Mouse (Mus musculus) liver, adult 2 months (tissue): Measurements from ENCODE around the gene Agmat. TPM values are rescaled to one million over a fixed set of nuclear protein-coding genes. Genes with fewer than 3 reads are reported as not detected.

Source experiments
- DNase-seq: peaks from one replicate; pipeline ENCODE4 v3.0.0-alpha.2; 2011; ENCODE audit warnings: low read depth, low spot score; ENCODE audit errors: extremely low read depth
- H3K27ac ChIP-seq: fragments of 200-500 bp; replicated peaks from 2 replicates; pipeline ENCODE4 v1.5.1; 2012; ENCODE audit warnings: low read depth, mild to moderate bottlenecking, control low read depth, inconsistent platforms, low read length; ENCODE audit not compliant: insufficient read depth
- H3K27me3 ChIP-seq: fragments of 200-500 bp; 2 replicates; pipeline ENCODE4 v1.6.1; 2012; ENCODE audit warnings: mild to moderate bottlenecking, moderate library complexity, low read length, inconsistent platforms; ENCODE audit not compliant: control insufficient read depth, insufficient read depth
- H3K36me3 ChIP-seq: fragments of 200-500 bp; 2 replicates; pipeline ENCODE4 v1.6.1; 2012; ENCODE audit warnings: low read length, inconsistent platforms; ENCODE audit not compliant: control insufficient read depth, insufficient read depth
- H3K4me1 ChIP-seq: fragments of 200-500 bp; 2 replicates; pipeline ENCODE4 v1.6.1; 2011; ENCODE audit warnings: low read length; ENCODE audit not compliant: control insufficient read depth, insufficient read depth
- H3K4me3 ChIP-seq: fragments of 200-500 bp; 2 replicates; pipeline ENCODE4 v1.5.1; 2011; ENCODE audit warnings: low read depth, mild to moderate bottlenecking, control low read depth, low read length, moderate library complexity; ENCODE audit not compliant: insufficient read depth
- H3K79me2 ChIP-seq: fragments of 200-500 bp; 2 replicates; pipeline ENCODE4 v1.6.1; 2012; ENCODE audit warnings: inconsistent platforms, mild to moderate bottlenecking, low read length, moderate library complexity; ENCODE audit not compliant: control insufficient read depth, insufficient read depth
- H3K9ac ChIP-seq: fragments of 200-500 bp; 2 replicates; pipeline ENCODE4 v1.6.1; 2012; ENCODE audit warnings: low read depth, mild to moderate bottlenecking, control low read depth, inconsistent platforms, low read length
- CTCF ChIP-seq: fragments of 200-500 bp; IDR thresholded peaks from 2 replicates; pipeline ENCODE4 v1.5.1; 2011; ENCODE audit warnings: low read depth, low read length, control low read depth
- POLR2A ChIP-seq: fragments of 200-500 bp; IDR thresholded peaks from 2 replicates; pipeline ENCODE4 v1.6.1; 2011; ENCODE audit warnings: low read length, control low read depth; ENCODE audit not compliant: insufficient read depth; ENCODE audit errors: extremely low read depth
- WGBS: fragments of 180-500 bp; shearing (Covaris S2); methylation state at CpG from one replicate; pipeline ENCODE4 v1.1.7; 2018; 5-methylcytosine and 5-hydroxymethylcytosine counted together
- polyA plus RNA-seq: library from polyadenylated mRNA; depleted of rRNA; stranded (reverse); fragments of >200 nt; gene quantifications from 2 replicates; pipeline ENCODE4 v1.2.3, GENCODE M21; 2012
- total RNA-seq: library from RNA; depleted of rRNA; stranded (reverse); fragments of >200 nt; gene quantifications from 2 replicates; pipeline ENCODE4 v1.2.3, GENCODE M21; 2014

The Agmat gene
- total and polyA plus RNA-seq, 2 experiments: 164 to 487 TPM

DNA sequence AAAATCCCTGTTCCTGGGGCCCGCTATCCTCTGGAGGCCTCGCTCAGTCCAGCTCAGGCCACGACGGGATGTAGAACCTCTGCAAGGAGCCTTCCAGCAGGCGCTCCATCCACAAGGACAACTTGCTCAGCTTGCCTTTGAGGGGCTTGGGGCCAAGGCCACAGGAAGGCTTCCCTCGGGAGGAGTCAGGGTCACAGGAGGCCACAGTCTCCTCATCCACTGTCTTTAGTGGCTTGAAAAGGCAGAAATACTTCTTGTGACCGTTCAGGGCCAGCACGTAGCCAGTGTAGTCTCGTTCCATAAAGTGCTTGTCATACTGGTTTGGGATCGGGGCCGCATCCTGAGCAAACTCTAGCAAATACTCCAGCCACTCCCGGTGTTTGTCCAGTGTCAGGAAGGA lies 17.0 kb downstream of the Agmat start:
- H3K4me1 ChIP-seq: 0 out of 2 replicates have a peak, but pooled peaks cover 2% of the 10 kb centered on the region
- no peak overlapping the region for H3K4me3 ChIP-seq
- no peak for DNase-seq
- TF ChIP-seq POLR2A (no peak), CTCF (no peak)
- H3K27ac ChIP-seq: no peak overlapping the region
- H3K9ac ChIP-seq: no peak overlapping the region
- no peaks in the 10 kb centered on the region for H3K79me2 ChIP-seq
- 92% methylated on average over 12 of the region's 12 CpGs for WGBS
- peaks cover 13% of the 10 kb centered on the region for H3K36me3 ChIP-seq
- no peaks in the 10 kb centered on the region for H3K27me3 ChIP-seq

DNA sequence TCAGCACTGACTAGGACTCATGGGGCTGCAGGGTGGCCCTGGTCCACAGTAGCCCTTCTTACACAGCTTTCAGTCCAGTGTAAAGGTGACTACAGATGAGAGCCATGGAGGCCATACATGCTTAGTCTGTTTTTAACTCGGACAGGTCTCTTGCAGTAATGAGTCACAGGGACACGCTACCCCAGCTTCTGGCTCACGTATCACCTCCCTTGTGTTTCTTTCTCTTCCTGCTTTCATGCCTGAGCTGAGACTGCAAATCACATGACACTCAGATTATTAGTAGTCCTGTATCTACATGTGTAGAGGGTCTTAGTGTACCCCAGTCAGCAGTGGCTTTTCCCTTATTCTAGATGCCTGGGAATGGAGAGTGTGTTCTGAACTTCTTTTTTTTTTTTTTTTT lies 18.5 kb downstream of the Agmat start:
- Histone ChIP-seq H3K4me1 (0 out of 2 replicates have a peak, but pooled peaks cover 2% of the 10 kb centered on the region), H3K36me3 (peaks cover 7% of the 10 kb centered on the region; the same call in 1 of the 2 replicates), H3K79me2 (no peaks in the 10 kb centered on the region), H3K9ac (no peak overlapping the region), H3K27me3 (no peaks in the 10 kb centered on the region), H3K27ac (no peak overlapping the region), H3K4me3 (no peak overlapping the region)
- 93% methylated on average over 3 of the region's 3 CpGs for WGBS
- TF ChIP-seq POLR2A (no peak), CTCF (no peak)
- DNase-seq: no peak

DNA sequence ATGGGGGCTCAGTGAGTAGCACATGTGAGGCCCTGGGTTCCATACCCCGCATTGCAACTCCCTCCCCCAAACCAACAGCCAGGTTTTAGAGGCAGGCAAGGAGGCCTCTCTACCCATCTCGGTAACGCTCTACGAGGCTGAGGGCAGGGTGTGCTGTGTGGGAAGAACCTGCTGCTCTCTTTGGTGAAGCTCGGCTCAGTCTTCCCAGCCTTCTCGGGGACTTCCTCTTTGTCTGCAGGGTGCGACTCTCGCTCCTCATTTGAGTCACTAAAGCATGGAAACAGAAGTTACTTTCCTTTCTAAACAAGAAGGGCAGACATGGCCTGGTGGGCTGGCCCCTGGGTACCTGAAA lies 19.8 kb downstream of the Agmat start:
- H3K27me3 ChIP-seq: no peaks in the 10 kb centered on the region
- H3K27ac ChIP-seq: peak overlapping the region; percentile 45; the same call in 1 of the 2 replicates
- no peak for TF ChIP-seq POLR2A
- peaks cover 11% of the 10 kb centered on the region for H3K36me3 ChIP-seq
- H3K4me3 ChIP-seq: no peak overlapping the region
- 83% methylated on average over 8 of the region's 8 CpGs for WGBS
- DNase-seq: no peak
- H3K9ac ChIP-seq: 0 out of 2 replicates have a peak overlapping the region, but pooled peaks have one; percentile 33
- H3K4me1 ChIP-seq: 0 out of 2 replicates have a peak, but pooled peaks cover 2% of the 10 kb centered on the region
- H3K79me2 ChIP-seq: no peaks in the 10 kb centered on the region

DNA sequence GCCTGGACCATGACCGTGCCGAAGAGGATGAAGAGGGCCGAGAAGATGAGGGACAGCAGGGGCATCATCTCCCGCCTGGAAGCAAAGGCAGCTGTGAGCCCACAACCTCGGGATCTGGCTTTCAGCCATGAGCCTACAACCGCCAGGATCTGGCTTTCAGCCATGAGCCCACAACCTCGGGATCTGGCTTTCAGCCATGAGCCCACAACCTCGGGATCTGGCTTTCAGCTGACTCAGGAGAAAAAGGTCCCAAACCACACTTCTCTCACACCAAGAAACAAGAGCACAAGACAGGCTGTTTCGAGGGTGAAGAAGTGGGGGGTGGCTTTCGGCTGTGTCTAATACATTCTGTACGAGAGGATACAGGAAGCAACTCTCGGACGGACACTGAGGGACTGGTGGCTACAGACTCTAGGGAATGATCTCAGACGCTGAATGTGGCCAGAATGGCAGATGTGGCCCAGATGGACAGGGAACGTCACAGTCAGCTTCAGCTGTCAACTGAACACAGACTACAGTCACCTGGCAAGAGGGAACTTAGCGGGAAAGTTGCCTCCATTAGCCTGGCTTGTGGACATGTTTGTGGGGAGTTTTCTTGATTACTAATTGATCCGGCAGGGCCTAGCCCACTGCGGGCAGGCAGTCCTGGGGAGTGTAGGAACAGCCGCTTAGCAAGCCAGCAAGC lies 20.3 kb downstream of the Agmat start:
- Histone ChIP-seq H3K27ac (peak overlapping the region; percentile 45; the same call in 1 of the 2 replicates), H3K4me1 (0 out of 2 replicates have a peak, but pooled peaks cover 2% of the 10 kb centered on the region), H3K79me2 (no peaks in the 10 kb centered on the region), H3K36me3 (peaks cover 16% of the 10 kb centered on the region), H3K9ac (0 out of 2 replicates have a peak overlapping the region, but pooled peaks have one; percentile 33), H3K4me3 (no peak overlapping the region), H3K27me3 (no peaks in the 10 kb centered on the region)
- DNase-seq: no peak
- TF ChIP-seq CTCF (no peak), POLR2A (no peak)
- WGBS: 72% methylated on average over 19 of the region's 19 CpGs

DNA sequence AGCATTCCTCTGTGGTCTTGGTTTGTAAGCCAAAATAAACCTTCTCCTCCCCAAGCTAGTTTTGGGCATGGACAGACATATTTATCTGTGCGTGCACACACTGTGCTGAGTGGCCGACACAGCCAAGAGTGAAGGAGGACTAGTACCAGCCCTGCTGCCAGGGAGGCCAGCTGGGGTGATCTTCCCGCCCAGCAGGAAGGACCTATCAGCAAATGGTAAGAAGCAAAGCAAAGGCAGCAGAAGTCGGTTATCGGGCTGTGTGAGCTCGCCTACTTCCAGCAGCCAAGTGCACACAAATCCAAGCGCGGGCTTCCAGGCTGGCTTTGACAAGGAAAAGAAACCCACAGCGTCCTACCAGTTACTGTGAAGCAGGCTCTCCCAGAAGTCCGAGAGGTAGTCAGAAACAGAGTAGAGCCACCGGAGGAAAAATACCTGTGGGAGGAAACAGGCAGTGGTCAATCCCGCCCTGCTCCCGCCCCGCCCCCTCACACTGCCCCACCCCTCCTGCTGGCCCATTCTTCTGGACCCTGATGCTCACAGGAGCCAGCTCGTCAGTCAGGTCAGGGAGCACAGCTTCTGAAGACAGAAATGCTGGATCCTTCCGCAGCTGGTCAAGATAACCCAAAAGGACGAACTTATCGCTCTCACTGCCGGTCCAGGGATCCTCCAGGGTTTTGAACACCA lies 21.0 kb downstream of the Agmat start:
- Histone ChIP-seq H3K4me3 (no peak overlapping the region), H3K27ac (0 out of 2 replicates have a peak overlapping the region, but pooled peaks have one; percentile 15), H3K27me3 (no peaks in the 10 kb centered on the region), H3K79me2 (no peaks in the 10 kb centered on the region), H3K4me1 (0 out of 2 replicates have a peak, but pooled peaks cover 2% of the 10 kb centered on the region), H3K36me3 (peaks cover 17% of the 10 kb centered on the region), H3K9ac (no peak overlapping the region)
- no peak for DNase-seq
- WGBS: 76% methylated on average over 19 of the region's 19 CpGs
- TF ChIP-seq CTCF (no peak), POLR2A (no peak)
